Mouse (Mus musculus) lung, postnatal 0 days (tissue): ENCODE data around the gene Slc37a1. TPM values are rescaled to one million over a fixed set of nuclear protein-coding genes. Genes with fewer than 3 reads are reported as not detected.
A peak's percentile ranks its signal among the peaks of the same experiment; 100 is the strongest.

Source experiments
- ATAC-seq: fragments of 200-750 bp; cut with Nextera tagmentation; 2 replicates; pipeline ENCODE4 v1.8.0; 2017; ENCODE audit warnings: moderate library complexity
- DNase-seq: peaks from one replicate; pipeline ENCODE4 v3.0.0-alpha.2; 2016; ENCODE audit warnings: low spot score
- H3K27ac ChIP-seq: fragments of 300-500 bp; sonication (generic); 2 replicates; pipeline ENCODE4 v1.5.1; 2014; ENCODE audit warnings: antibody characterized with exemption, mild to moderate bottlenecking, low read length, mixed read lengths
- H3K27me3 ChIP-seq: fragments of 300-500 bp; sonication (generic); replicated peaks from 2 replicates; pipeline ENCODE4 v1.6.1; 2014; ENCODE audit warnings: low read length, mixed read lengths; ENCODE audit not compliant: insufficient read depth
- H3K36me3 ChIP-seq: fragments of 300-500 bp; sonication (generic); 2 replicates; pipeline ENCODE4 v1.6.1; 2014; ENCODE audit warnings: low read length, mixed read lengths; ENCODE audit not compliant: insufficient read depth
- H3K4me1 ChIP-seq: fragments of 300-500 bp; sonication (generic); 2 replicates; pipeline ENCODE4 v1.6.1; 2014; ENCODE audit warnings: antibody characterized with exemption, low read depth, low read length, mixed read lengths; ENCODE audit not compliant: insufficient read depth
- H3K4me2 ChIP-seq: fragments of 300-500 bp; sonication (generic); replicated peaks from 2 replicates; pipeline ENCODE4 v1.6.1; 2014; ENCODE audit warnings: low read depth, mild to moderate bottlenecking, low read length, moderate library complexity, mixed read lengths
- H3K4me3 ChIP-seq: fragments of 300-500 bp; sonication (generic); 2 replicates; pipeline ENCODE4 v1.5.1; 2014; ENCODE audit warnings: low read depth, low read length
- H3K9ac ChIP-seq: fragments of 300-500 bp; sonication (generic); replicated peaks from 2 replicates; pipeline ENCODE4 v1.6.1; 2014; ENCODE audit warnings: low read depth, mild to moderate bottlenecking
- H3K9me3 ChIP-seq: fragments of 300-500 bp; sonication (generic); 2 replicates; pipeline ENCODE4 v1.6.1; 2016; ENCODE audit warnings: low read length, mixed read lengths
- CTCF ChIP-seq: IDR thresholded peaks from 2 replicates; pipeline ENCODE4 v1.5.1; 2016; ENCODE audit warnings: antibody characterized with exemption, mild to moderate bottlenecking
- EP300 ChIP-seq: IDR thresholded peaks from 2 replicates; pipeline ENCODE4 v1.6.1; 2016; ENCODE audit warnings: antibody characterized with exemption, mild to moderate bottlenecking, control low read depth
- WGBS: fragments of 180-500 bp; shearing (Covaris S2); extraction: QIAGEN DNeasy Blood & Tissue Kit; methylation state at CpG from one replicate; pipeline ENCODE4 v1.1.7; 2014; 5-methylcytosine and 5-hydroxymethylcytosine counted together
- polyA plus RNA-seq: library from polyadenylated mRNA; unstranded; fragments of >200 nt; fragmentation: Nextera tagmentation; extraction: Ambion mirVana; gene quantifications from 2 replicates; pipeline ENCODE4 v1.2.1, GENCODE M21; 2015

The Slc37a1 gene
- polyA plus RNA-seq, 1 experiment from 2014 or later = 33.9 TPM

- TF ChIP-seq EP300 = no peak
- TF ChIP-seq CTCF = no peak
These were observed 104.9 kb downstream of the Slc37a1 start for GRCm38 (mm10) chr17:31391462-31391861.

GRCm38 (mm10) chr17:31392041-31392440 lies 105.4 kb downstream of the Slc37a1 start:
- H3K9ac ChIP-seq = no peak overlapping the region
- TF ChIP-seq EP300 = no peak
- TF ChIP-seq CTCF = no peak
- 82% methylated on average over 5 of the region's 5 CpGs for WGBS

More at GRCm38 (mm10) chr17:31391462-31391861, 104.9 kb downstream of the Slc37a1 start:
- 43% methylated on average over 3 of the region's 3 CpGs for WGBS
- ATAC-seq = peak; percentile 32; the same call in 1 of the 2 replicates
- Histone ChIP-seq H3K27me3 (no peaks in the 10 kb centered on the region), H3K9me3 (no peaks in the 10 kb centered on the region), H3K27ac (no peak overlapping the region), H3K36me3 (no peaks in the 10 kb centered on the region), H3K4me1 (peaks cover 8% of the 10 kb centered on the region; the same call in 1 of the 2 replicates), H3K9ac (no peak overlapping the region), H3K4me3 (no peak overlapping the region), H3K4me2 (no peak overlapping the region)
- DNase-seq = peak; percentile 22

GRCm38 (mm10) chr17:31393811-31394210 lies 107.2 kb downstream of the Slc37a1 start:
- Histone ChIP-seq H3K36me3 (no peaks in the 10 kb centered on the region), H3K4me3 (no peak overlapping the region), H3K4me1 (no peaks in the 10 kb centered on the region; the same call in 1 of the 2 replicates)

More at GRCm38 (mm10) chr17:31392041-31392440, 105.4 kb downstream of the Slc37a1 start:
- no peaks in the 10 kb centered on the region for H3K27me3 ChIP-seq
- H3K4me1 ChIP-seq = peaks cover 3% of the 10 kb centered on the region; the same call in 1 of the 2 replicates
- DNase-seq = no peak
- H3K27ac ChIP-seq = no peak overlapping the region
- no peaks in the 10 kb centered on the region for H3K36me3 ChIP-seq
- H3K4me3 ChIP-seq = no peak overlapping the region
- no peak for ATAC-seq
- H3K4me2 ChIP-seq = no peak overlapping the region
- H3K9me3 ChIP-seq = no peaks in the 10 kb centered on the region

DNA sequence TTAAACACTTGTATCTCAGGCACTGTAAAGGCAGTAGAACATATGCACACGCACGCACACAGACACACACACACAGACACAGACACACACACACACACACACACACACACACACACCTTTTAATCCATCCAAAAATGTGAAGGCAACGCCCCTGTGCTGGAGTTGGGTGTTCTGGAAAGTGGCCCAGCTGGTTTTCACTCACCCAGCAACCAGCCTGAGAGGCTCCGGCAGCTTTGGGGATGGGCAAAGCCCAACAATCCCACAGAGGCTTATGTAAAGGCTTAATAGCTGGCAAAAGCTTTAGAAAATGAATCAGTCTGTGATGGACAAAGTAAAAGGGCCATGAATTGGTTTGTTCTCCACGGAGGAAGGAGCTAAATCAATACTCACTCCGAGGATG lies 113.7 kb downstream of the Slc37a1 start:
- no peak overlapping the region for H3K27ac ChIP-seq
- WGBS = 57% methylated on average over 6 of the region's 6 CpGs
- TF ChIP-seq CTCF = no peak
- TF ChIP-seq EP300 = no peak
- H3K4me2 ChIP-seq = no peak overlapping the region
- DNase-seq (no peak), ATAC-seq (no peak)
- H3K36me3 ChIP-seq = no peaks in the 10 kb centered on the region
- H3K9me3 ChIP-seq = no peaks in the 10 kb centered on the region
- H3K4me1 ChIP-seq = no peaks in the 10 kb centered on the region
- no peaks in the 10 kb centered on the region for H3K27me3 ChIP-seq
- no peak overlapping the region for H3K9ac ChIP-seq
- H3K4me3 ChIP-seq = no peak overlapping the region

More at GRCm38 (mm10) chr17:31393811-31394210, 107.2 kb downstream of the Slc37a1 start:
- H3K27me3 ChIP-seq = no peaks in the 10 kb centered on the region
- no peak overlapping the region for H3K4me2 ChIP-seq
- H3K9me3 ChIP-seq = no peaks in the 10 kb centered on the region
- no peak for ATAC-seq
- TF ChIP-seq CTCF (no peak), EP300 (no peak)
- DNase-seq = no peak
- no peak overlapping the region for H3K27ac ChIP-seq
- H3K9ac ChIP-seq = no peak overlapping the region
- 44% methylated on average over 2 of the region's 2 CpGs for WGBS

Other genes with a start within 250 kb of the Slc37a1 start
- gene Abcg1, start 229.1 kb upstream of the Slc37a1 start, polyA plus RNA-seq = 26.9 and 35.3 TPM in 2 replicates
- not detected in 2 replicates for gene Tff3, start 157.1 kb upstream of the Slc37a1 start, polyA plus RNA-seq
- gene Tff2, start 142.5 kb upstream of the Slc37a1 start, polyA plus RNA-seq = 0.21 and 0.68 TPM in 2 replicates
- not detected in 2 replicates for gene Tff1, start 121.5 kb upstream of the Slc37a1 start, polyA plus RNA-seq
- not detected in 2 replicates for gene Tmprss3, start 87.8 kb upstream of the Slc37a1 start, polyA plus RNA-seq
- 0.11 and 0.38 TPM in 2 replicates for gene Ubash3a, start 78.9 kb upstream of the Slc37a1 start, polyA plus RNA-seq
- 21.4 and 25.2 TPM in 2 replicates for gene Rsph1, start 9.4 kb upstream of the Slc37a1 start, polyA plus RNA-seq
- 44.1 and 44.2 TPM in 2 replicates for gene Pde9a, start 99.4 kb downstream of the Slc37a1 start, polyA plus RNA-seq
- gene Wdr4, start 233.2 kb downstream of the Slc37a1 start, polyA plus RNA-seq = 9.8 and 12.1 TPM in 2 replicates
- gene Ndufv3, start 233.3 kb downstream of the Slc37a1 start, polyA plus RNA-seq = 207 and 233 TPM in 2 replicates